Mouse (Mus musculus) spleen, adult 2 months (tissue): Measurements from ENCODE around the gene Foxf1.

Experiments
- CTCF ChIP-seq: fragments of 200-500 bp; IDR thresholded peaks from 2 replicates; pipeline ENCODE4 v1.5.1; 2011; ENCODE audit warnings: mild to moderate bottlenecking, inconsistent platforms; ENCODE audit not compliant: insufficient read depth, insufficient read length, insufficient replicate concordance; ENCODE audit errors: extremely low read depth
- POLR2A ChIP-seq: fragments of 200-500 bp; IDR thresholded peaks from 2 replicates; pipeline ENCODE4 v1.6.1; 2011; ENCODE audit warnings: low read depth, low read length, inconsistent platforms

GRCm38 (mm10) chr8:121124547-121125239 is 40.5 kb downstream of the Foxf1 start:
- TF ChIP-seq CTCF (no peak), POLR2A (no peak)
